Mouse (Mus musculus) liver, postnatal 0 days (tissue): Measurements from ENCODE around the gene Zdhhc19. TPM values are rescaled to one million over a fixed set of nuclear protein-coding genes. Genes with fewer than 3 reads are reported as not detected.

Source experiments
- ATAC-seq: fragments of 200-750 bp; cut with Nextera tagmentation; 2 replicates; pipeline ENCODE4 v1.8.0; 2017; ENCODE audit warnings: mild to moderate bottlenecking, moderate library complexity
- DNase-seq: peaks from one replicate; pipeline ENCODE4 v3.0.0-alpha.2; 2016
- H3K27ac ChIP-seq: fragments of 300-500 bp; sonication (generic); 2 replicates; pipeline ENCODE4 v1.5.1; 2014; ENCODE audit warnings: antibody characterized with exemption, moderate library complexity, mild to moderate bottlenecking, low read depth
- H3K27me3 ChIP-seq: fragments of 300-500 bp; sonication (generic); 2 replicates; pipeline ENCODE4 v1.6.1; 2014; ENCODE audit warnings: low read length, control low read depth, mixed read lengths; ENCODE audit not compliant: insufficient read depth
- H3K36me3 ChIP-seq: fragments of 300-500 bp; sonication (generic); replicated peaks from 2 replicates; pipeline ENCODE4 v1.6.1; 2014; ENCODE audit warnings: mild to moderate bottlenecking, control low read depth, low read length, moderate library complexity, mixed read lengths; ENCODE audit not compliant: insufficient read depth
- H3K4me1 ChIP-seq: fragments of 300-500 bp; sonication (generic); 2 replicates; pipeline ENCODE4 v1.6.1; 2014; ENCODE audit warnings: antibody characterized with exemption, mild to moderate bottlenecking, control low read depth; ENCODE audit not compliant: insufficient read depth
- H3K4me2 ChIP-seq: fragments of 300-500 bp; sonication (generic); 2 replicates; pipeline ENCODE4 v1.6.1; 2014; ENCODE audit warnings: low read depth, mild to moderate bottlenecking, low read length, moderate library complexity, mixed read lengths
- H3K4me3 ChIP-seq: fragments of 300-500 bp; sonication (generic); 2 replicates; pipeline ENCODE4 v1.5.1; 2014; ENCODE audit warnings: low read depth, low read length
- H3K9ac ChIP-seq: fragments of 300-500 bp; sonication (generic); replicated peaks from 2 replicates; pipeline ENCODE4 v1.6.1; 2014; ENCODE audit warnings: mild to moderate bottlenecking, moderate library complexity
- H3K9me3 ChIP-seq: fragments of 300-500 bp; sonication (generic); 2 replicates; pipeline ENCODE4 v1.6.1; 2016; ENCODE audit warnings: mild to moderate bottlenecking, control low read depth, low read length, mixed read lengths
- CTCF ChIP-seq: sonication (generic); IDR thresholded peaks from 2 replicates; pipeline ENCODE4 v1.5.1; 2016; ENCODE audit warnings: antibody characterized with exemption, low read depth
- EP300 ChIP-seq: IDR thresholded peaks from 2 replicates; pipeline ENCODE4 v1.6.1; 2016; ENCODE audit warnings: antibody characterized with exemption, low read depth, mild to moderate bottlenecking
- WGBS: fragments of 180-500 bp; shearing (Covaris S2); extraction: QIAGEN DNeasy Blood & Tissue Kit; methylation state at CpG from one replicate; pipeline ENCODE4 v1.1.7; 2014; ENCODE audit not compliant: insufficient replicate concordance; 5-methylcytosine and 5-hydroxymethylcytosine counted together
- polyA plus RNA-seq: library from polyadenylated mRNA; unstranded; fragments of >200 nt; fragmentation: Nextera tagmentation; extraction: Ambion mirVana; gene quantifications from 2 replicates; pipeline ENCODE4 v1.2.1, GENCODE M21; 2015

Gene Zdhhc19
- polyA plus RNA-seq, 1 experiment from 2014 or later = not detected

DNA sequence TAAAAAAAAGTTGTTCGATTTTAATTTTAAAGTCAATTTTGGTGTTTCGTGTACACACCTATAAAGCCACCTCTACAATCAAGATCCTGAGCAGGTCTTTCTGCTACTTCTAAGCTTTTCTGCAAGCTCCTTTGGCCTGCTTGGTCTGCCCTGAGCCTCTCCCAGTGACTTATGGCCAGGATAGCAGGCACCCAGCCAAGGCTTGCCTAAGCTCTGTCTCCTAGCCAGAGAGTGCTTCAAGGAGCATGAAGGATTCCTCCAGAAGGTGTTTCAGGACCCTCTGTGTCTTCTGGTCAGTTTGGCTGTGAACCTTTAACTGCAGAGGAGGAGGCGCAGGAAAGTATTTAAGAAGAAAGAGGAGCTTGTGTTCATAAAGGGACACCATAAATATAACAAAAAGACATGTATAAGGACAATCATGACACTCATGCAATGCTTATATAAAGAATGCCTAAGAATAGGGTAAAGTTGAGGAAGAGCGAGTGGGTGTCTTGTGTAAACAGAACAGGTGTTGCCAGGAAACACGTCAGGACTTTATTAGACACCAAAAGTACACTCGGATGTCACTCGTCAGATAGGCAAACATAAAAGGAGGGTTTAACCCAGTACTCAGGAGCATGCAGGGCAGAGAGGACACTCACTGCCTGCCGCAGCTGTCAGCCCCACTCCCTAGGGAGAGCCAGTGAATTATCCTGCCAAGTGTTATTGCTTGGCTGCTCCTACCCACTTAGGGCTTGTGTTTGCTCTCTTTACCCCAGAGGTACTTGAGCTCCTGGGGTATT, 27.6 kb downstream of the Zdhhc19 start:
- H3K4me2 ChIP-seq = no peak overlapping the region
- TF ChIP-seq CTCF (no peak), EP300 (peak; percentile 31; the same call in 1 of the 2 replicates)
- DNase-seq (peak; percentile 51), ATAC-seq (peak; percentile 81)
- peak overlapping the region; percentile 88 for H3K27ac ChIP-seq
- H3K4me3 ChIP-seq = no peak overlapping the region
- no peaks in the 10 kb centered on the region for H3K36me3 ChIP-seq
- peaks cover 40% of the 10 kb centered on the region for H3K4me1 ChIP-seq
- no peaks in the 10 kb centered on the region for H3K27me3 ChIP-seq
- peak overlapping the region; percentile 36; the same call in 1 of the 2 replicates for H3K9ac ChIP-seq
- no peaks in the 10 kb centered on the region for H3K9me3 ChIP-seq
- 68% methylated on average over 8 of the region's 8 CpGs for WGBS

DNA sequence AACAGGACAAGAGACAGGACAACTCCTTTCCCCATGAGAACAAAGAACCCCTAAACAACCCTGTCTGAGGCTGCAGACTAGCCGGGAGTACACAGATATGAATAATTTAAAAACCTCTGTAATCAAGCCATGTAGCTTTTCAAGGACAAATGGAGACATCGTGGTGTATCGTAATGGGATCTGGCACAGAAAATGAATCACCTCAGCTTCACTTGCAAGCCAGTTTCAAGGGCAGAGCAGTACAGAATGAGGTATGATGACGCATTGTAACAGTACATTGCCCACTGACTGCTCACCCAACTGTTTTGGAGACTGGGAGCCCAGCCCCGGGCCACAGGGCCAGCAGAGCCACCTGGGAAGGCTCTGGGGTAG, 28.2 kb downstream of the Zdhhc19 start:
- Histone ChIP-seq H3K9me3 (no peaks in the 10 kb centered on the region), H3K4me3 (no peak overlapping the region), H3K9ac (peak overlapping the region; percentile 23; the same call in 1 of the 2 replicates), H3K27ac (peak overlapping the region; percentile 88), H3K4me1 (peaks cover 40% of the 10 kb centered on the region), H3K36me3 (no peaks in the 10 kb centered on the region), H3K4me2 (no peak overlapping the region), H3K27me3 (no peaks in the 10 kb centered on the region)
- ATAC-seq (0 out of 2 replicates have a peak, but pooled peaks have one; percentile 11), DNase-seq (no peak)
- WGBS = 75% methylated on average over 5 of the region's 5 CpGs
- TF ChIP-seq CTCF (no peak), EP300 (no peak)

DNA sequence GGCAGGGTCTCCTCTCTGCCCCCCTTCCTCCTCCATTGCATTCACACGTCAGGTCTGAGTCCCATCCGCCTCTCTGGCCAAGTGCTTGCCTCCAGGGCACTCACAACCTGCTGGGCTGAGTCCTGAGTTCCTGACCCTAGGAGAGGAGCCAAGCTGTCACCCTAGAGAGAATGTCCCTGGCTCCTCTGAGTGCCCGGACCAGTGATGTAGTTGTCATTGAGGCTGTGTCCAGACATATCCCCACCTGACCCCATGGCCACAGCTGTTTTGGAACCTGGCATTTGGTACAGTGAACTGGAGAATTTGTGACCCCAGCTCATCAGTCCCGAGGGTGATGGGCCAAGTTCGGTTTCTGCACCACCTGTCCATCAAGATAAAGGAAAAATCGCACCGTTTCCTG, 30.8 kb downstream of the Zdhhc19 start:
- no peak for DNase-seq
- WGBS = 56% methylated on average over 7 of the region's 7 CpGs
- H3K4me3 ChIP-seq = no peak overlapping the region
- H3K27ac ChIP-seq = no peak overlapping the region
- no peaks in the 10 kb centered on the region for H3K36me3 ChIP-seq
- no peak overlapping the region for H3K9ac ChIP-seq
- no peaks in the 10 kb centered on the region for H3K9me3 ChIP-seq
- ATAC-seq = no peak
- TF ChIP-seq EP300 (no peak), CTCF (no peak)
- peaks cover 22% of the 10 kb centered on the region; the same call in 1 of the 2 replicates for H3K4me1 ChIP-seq
- no peaks in the 10 kb centered on the region for H3K27me3 ChIP-seq
- H3K4me2 ChIP-seq = no peak overlapping the region

DNA sequence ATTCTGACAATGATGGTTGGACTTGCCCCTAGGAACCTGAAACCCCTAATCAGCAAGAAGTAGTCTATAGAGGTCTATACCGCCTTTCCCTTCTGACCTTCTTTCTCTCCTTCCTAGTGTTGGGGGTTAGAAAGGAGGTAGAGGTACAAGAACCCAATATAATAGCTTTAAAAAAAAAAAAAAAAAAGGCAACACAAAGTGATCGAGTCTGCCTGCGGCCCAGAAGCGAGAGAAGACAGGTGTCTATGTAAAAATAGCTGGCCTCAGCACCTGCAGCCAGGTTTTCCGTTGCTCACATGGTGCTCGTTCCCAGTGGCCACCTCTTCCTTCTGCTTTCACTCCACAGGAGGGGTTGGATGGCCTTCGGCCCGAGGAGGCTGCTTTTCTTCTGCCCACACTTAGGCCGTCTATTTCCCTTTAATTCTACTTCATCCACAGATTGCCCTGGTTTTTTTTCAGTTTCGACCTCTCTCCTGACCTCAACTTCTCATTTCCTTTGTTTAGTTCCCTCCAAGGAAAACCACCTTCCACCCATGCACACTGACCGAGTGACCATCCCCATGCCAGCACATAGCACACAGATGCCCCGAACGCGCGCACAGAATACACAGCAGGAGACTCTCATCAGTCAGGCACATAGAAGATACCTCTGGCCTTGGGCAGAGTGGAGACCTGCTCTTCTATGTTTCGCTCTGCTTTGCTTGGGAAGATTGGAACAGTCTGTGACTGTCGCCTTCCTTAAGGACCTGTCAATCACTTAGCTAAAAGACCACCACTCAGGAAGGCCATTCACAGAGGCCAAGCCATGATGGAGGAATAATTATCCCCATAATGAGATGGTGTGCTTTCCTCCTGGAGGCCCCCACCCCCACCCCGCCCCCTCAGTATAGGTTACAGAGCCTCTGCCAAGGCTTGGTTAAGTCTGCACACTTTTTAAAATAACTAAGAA, 37.1 kb downstream of the Zdhhc19 start:
- Histone ChIP-seq H3K9me3 (no peaks in the 10 kb centered on the region), H3K27me3 (no peaks in the 10 kb centered on the region), H3K36me3 (no peaks in the 10 kb centered on the region), H3K4me1 (peaks cover 15% of the 10 kb centered on the region), H3K4me2 (no peak overlapping the region), H3K27ac (no peak overlapping the region), H3K9ac (no peak overlapping the region), H3K4me3 (no peak overlapping the region)
- DNase-seq = no peak
- 73% methylated on average over 18 of the region's 18 CpGs for WGBS
- ATAC-seq = no peak
- no peak for TF ChIP-seq CTCF
- no peak for TF ChIP-seq EP300

DNA sequence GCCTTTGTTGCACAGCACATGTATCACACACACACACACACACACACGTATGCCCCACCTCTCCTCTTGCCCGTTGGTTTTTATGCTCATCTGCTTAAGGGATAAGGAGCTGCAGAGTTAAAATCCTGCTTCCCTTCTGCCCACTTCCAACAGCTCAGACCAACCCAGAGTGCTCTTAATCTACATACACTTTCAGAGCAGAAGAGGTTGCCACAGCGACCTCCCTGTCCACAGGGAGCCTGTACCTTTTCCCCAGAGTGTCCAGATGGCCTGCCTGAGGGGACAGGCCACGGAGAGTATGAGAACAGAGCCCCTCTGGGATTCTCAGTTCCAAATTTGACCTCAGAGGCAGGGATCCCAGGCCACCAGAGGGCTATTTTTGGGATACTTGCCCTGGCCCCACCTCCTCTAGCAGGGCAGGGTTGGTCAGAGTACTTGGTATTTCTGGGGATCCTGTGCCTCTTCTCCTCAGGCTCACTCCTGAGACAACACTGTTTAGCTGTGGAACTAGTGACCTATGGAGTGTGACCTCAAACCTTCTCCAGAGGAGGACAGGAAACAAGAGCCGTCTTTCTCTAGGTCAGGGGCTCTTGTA, 39.2 kb downstream of the Zdhhc19 start:
- no peak overlapping the region for H3K27ac ChIP-seq
- no peak overlapping the region for H3K4me2 ChIP-seq
- DNase-seq (no peak), ATAC-seq (no peak)
- H3K36me3 ChIP-seq = no peaks in the 10 kb centered on the region
- WGBS = 48% methylated on average over 5 of the region's 5 CpGs
- H3K27me3 ChIP-seq = no peaks in the 10 kb centered on the region
- H3K9me3 ChIP-seq = no peaks in the 10 kb centered on the region
- no peak overlapping the region for H3K9ac ChIP-seq
- TF ChIP-seq CTCF = no peak
- no peak for TF ChIP-seq EP300
- H3K4me1 ChIP-seq = peaks cover 27% of the 10 kb centered on the region
- no peak overlapping the region for H3K4me3 ChIP-seq
